In the genomic region with DNA sequence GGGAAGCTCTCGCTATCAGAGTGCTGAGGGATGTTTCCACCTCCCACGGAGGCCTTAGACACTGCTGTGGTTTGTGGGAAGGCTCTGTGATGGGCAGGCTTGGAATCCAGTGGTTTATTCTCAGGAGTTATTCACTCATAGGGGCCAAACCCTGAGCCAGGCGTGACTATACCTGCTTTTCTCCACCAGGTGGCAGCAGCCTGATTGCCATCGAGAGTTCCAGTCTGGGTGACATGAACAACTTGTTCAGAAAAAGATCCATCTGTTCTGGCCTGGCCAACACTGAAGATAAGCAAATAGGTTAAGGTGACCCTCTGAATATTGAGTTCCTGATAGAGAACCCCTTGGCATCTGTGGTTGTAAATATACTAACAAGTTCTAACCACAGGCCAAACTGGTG, we compare ENCODE assay signal across 9 mouse cellular contexts. TPM values are rescaled to one million over a fixed set of nuclear protein-coding genes. Genes with fewer than 3 reads are reported as not detected.
DNase-seq lines count a peak whose midpoint lies in the region; ATAC-seq and TF ChIP-seq lines count a peak whose summit lies in the region.
"Had no signal": no experiment of that assay in that cellular context is flagged by ENCODE, and none has a peak within 500 bp of the region (broad histone marks: within the 10 kb centered on the region; RNA-seq: fewer than 3 reads in every experiment).

No protein-coding gene starts in this region.

- no peak overlapping the region for H3K4me3 ChIP-seq in kidney, postnatal 0 days (replicated peaks; ENCODE audit: low read depth, low read length)
- H3K4me3 ChIP-seq in liver, embryonic 11.5 days (ENCODE audit: low read depth, low read length), result no peak overlapping the region
- H3K4me3 ChIP-seq: lung, embryonic 15.5 days had no signal

- peak; percentile 84 for DNase-seq in ZHBTc4 (ENCODE audit: low read depth, low spot score)
- DNase-seq in cerebellum, postnatal 4 days (ENCODE audit: low spot score in 2 of 2), result peak; percentile 66 to 76
- peak; percentile 70 for DNase-seq in gastrocnemius, postnatal 14 days
- peak; percentile 90 for DNase-seq in kidney, postnatal 0 days (ENCODE audit: low spot score)
- DNase-seq in liver, embryonic 11.5 days (ENCODE audit: low spot score), result peak; percentile 67
- DNase-seq in retina, embryonic 14.5 days (ENCODE audit: low spot score), result peak; percentile 88
- peak; percentile 62 for DNase-seq in thymus, postnatal 36 days

- intact Hi-C loops in gastrocnemius, postnatal 14 days (cut with DNase I; ENCODE audit: low total_unique reads), result no loop called here

- H3K9ac ChIP-seq in kidney, postnatal 0 days (ENCODE audit: low read depth, low read length), result no peak overlapping the region
- H3K9ac ChIP-seq in liver, embryonic 11.5 days (ENCODE audit: low read depth, low read length), result no peak overlapping the region
- H3K9ac ChIP-seq: lung, embryonic 15.5 days had no signal

- ATAC-seq in CD4-positive, CD25-positive, alpha-beta regulatory T cell, adult 4 months, result peak; percentile 53
- ATAC-seq in kidney, postnatal 0 days (replicated peaks; ENCODE audit: low FRiP score, low read depth), result 0 out of 2 replicates have a peak, but pooled peaks have one; percentile 23
- no peak for ATAC-seq in liver, embryonic 11.5 days (replicated peaks; ENCODE audit: low FRiP score)

- 0 out of 2 replicates have a peak, but pooled peaks cover 3% of the 10 kb centered on the region for H3K4me1 ChIP-seq in kidney, postnatal 0 days (replicated peaks; ENCODE audit: insufficient read depth, low read length)
- peaks cover 25% of the 10 kb centered on the region for H3K4me1 ChIP-seq in liver, embryonic 11.5 days (replicated peaks; ENCODE audit: control insufficient read depth, insufficient read depth, low read length)

- no peak overlapping the region for H3K4me2 ChIP-seq in kidney, postnatal 0 days (ENCODE audit: low read length)
- H3K4me2 ChIP-seq in liver, embryonic 11.5 days, result no peak overlapping the region
- H3K4me2 ChIP-seq: lung, embryonic 15.5 days had no signal

- no peaks in the 10 kb centered on the region for H3K9me3 ChIP-seq in kidney, postnatal 0 days (replicated peaks; ENCODE audit: low read length)
- no peaks in the 10 kb centered on the region for H3K9me3 ChIP-seq in liver, embryonic 11.5 days (ENCODE audit: control insufficient read depth, low read length)
- H3K9me3 ChIP-seq: lung, embryonic 15.5 days had no signal

- TF ChIP-seq CTCF in kidney, postnatal 0 days (IDR thresholded peaks at IDR 0.05; ENCODE audit: low read depth), result peak; percentile 98

- H3K36me3 ChIP-seq in kidney, postnatal 0 days (ENCODE audit: insufficient read depth, low read length), result peaks cover 6% of the 10 kb centered on the region
- H3K36me3 ChIP-seq in liver, embryonic 11.5 days (ENCODE audit: control insufficient read depth, insufficient read depth, low read length), result no peaks in the 10 kb centered on the region; the same call in 1 of the 2 replicates

- H3K27me3 ChIP-seq in kidney, postnatal 0 days (ENCODE audit: insufficient read depth, low read length), result no peaks in the 10 kb centered on the region
- H3K27me3 ChIP-seq in liver, embryonic 11.5 days (replicated peaks; ENCODE audit: control insufficient read depth, insufficient read depth, low read length), result no peaks in the 10 kb centered on the region
- H3K27me3 ChIP-seq: lung, embryonic 15.5 days had no signal

- WGBS in kidney, postnatal 0 days, result 2% methylated on average over 4 of the region's 4 CpGs
- 0% methylated on average over 4 of the region's 4 CpGs for WGBS in liver, embryonic 11.5 days

- H3K27ac ChIP-seq in kidney, postnatal 0 days, result no peak overlapping the region
- no peak overlapping the region for H3K27ac ChIP-seq in liver, embryonic 11.5 days (ENCODE audit: low read depth, low read length)
- H3K27ac ChIP-seq: lung, embryonic 15.5 days had no signal

RNA-seq across cellular contexts. Expression of a gene that starts 19.3 kb away (rescaled TPM):
- 100 to 1,000 TPM; 132 to 177 TPM for polyA plus RNA-seq in CD4-positive, CD25-positive, alpha-beta regulatory T cell, adult 4 months (2017; shearing (Covaris generic))
- 100 to 1,000 TPM; 149 to 153 TPM for total RNA-seq in gastrocnemius, postnatal 14 days (2021)
- polyA plus RNA-seq in kidney, postnatal 0 days (2015; fragmentation: Nextera tagmentation; extraction: Ambion mirVana), result 318 and 344 TPM in 2 replicates
- polyA plus RNA-seq in liver, embryonic 11.5 days (2014; fragmentation: Nextera tagmentation; extraction: Ambion mirVana), result 308 and 337 TPM in 2 replicates

RNA-seq across cellular contexts. Expression of a gene that starts 26.4 kb away (rescaled TPM):
- 10 to 100 TPM; 15.1 to 21.3 TPM for polyA plus RNA-seq in CD4-positive, CD25-positive, alpha-beta regulatory T cell, adult 4 months (2017; shearing (Covaris generic))
- total RNA-seq in gastrocnemius, postnatal 14 days (2021), result 10 to 100 TPM; 42.0 to 43.1 TPM
- 14.8 and 17.1 TPM in 2 replicates for polyA plus RNA-seq in kidney, postnatal 0 days (2015; fragmentation: Nextera tagmentation; extraction: Ambion mirVana)
- 8.7 TPM in 2 replicates for polyA plus RNA-seq in liver, embryonic 11.5 days (2014; fragmentation: Nextera tagmentation; extraction: Ambion mirVana)

RNA-seq across cellular contexts. Expression of a gene that starts 37.4 kb away (rescaled TPM):
- polyA plus RNA-seq in CD4-positive, CD25-positive, alpha-beta regulatory T cell, adult 4 months (2017; shearing (Covaris generic)), result 1 to 10 TPM; 7.5 to 8.6 TPM
- under 1 TPM; 0.24 to 0.25 TPM for total RNA-seq in gastrocnemius, postnatal 14 days (2021)
- polyA plus RNA-seq in kidney, postnatal 0 days (2015; fragmentation: Nextera tagmentation; extraction: Ambion mirVana), result 0.22 and 0.42 TPM in 2 replicates
- 1.5 and 1.6 TPM in 2 replicates for polyA plus RNA-seq in liver, embryonic 11.5 days (2014; fragmentation: Nextera tagmentation; extraction: Ambion mirVana)
